Mouse (Mus musculus) neural tube, embryonic 12.5 days (tissue): ENCODE measurements around the gene C1qa. TPM values are rescaled to one million over a fixed set of nuclear protein-coding genes. Genes with fewer than 3 reads are reported as not detected.
A peak's percentile ranks its signal among the peaks of the same experiment; 100 is the strongest.

Experiments used
- ATAC-seq: fragments of 200-750 bp; cut with Nextera tagmentation; 2 replicates; pipeline ENCODE4 v1.8.0; 2017; ENCODE audit warnings: low read depth, mild to moderate bottlenecking, moderate TSS enrichment, moderate library complexity; ENCODE audit not compliant: low FRiP score
- H3K27ac ChIP-seq: fragments of 300-500 bp; sonication (generic); 2 replicates; pipeline ENCODE4 v1.5.1; 2016
- H3K27me3 ChIP-seq: fragments of 300-500 bp; sonication (generic); replicated peaks from 2 replicates; pipeline ENCODE4 v1.6.1; 2016; ENCODE audit warnings: mild to moderate bottlenecking
- H3K36me3 ChIP-seq: fragments of 300-500 bp; sonication (generic); 2 replicates; pipeline ENCODE4 v1.6.1; 2016; ENCODE audit warnings: mild to moderate bottlenecking
- H3K4me1 ChIP-seq: fragments of 300-500 bp; sonication (generic); 2 replicates; pipeline ENCODE4 v1.6.1; 2016
- H3K4me2 ChIP-seq: fragments of 300-500 bp; sonication (generic); replicated peaks from 2 replicates; pipeline ENCODE4 v1.6.1; 2016; ENCODE audit warnings: mild to moderate bottlenecking
- H3K4me3 ChIP-seq: fragments of 300-500 bp; sonication (generic); 2 replicates; pipeline ENCODE4 v1.5.1; 2016
- H3K9ac ChIP-seq: fragments of 300-500 bp; sonication (generic); 2 replicates; pipeline ENCODE4 v1.6.1; 2016; ENCODE audit warnings: mild to moderate bottlenecking
- H3K9me3 ChIP-seq: fragments of 300-500 bp; sonication (generic); 2 replicates; pipeline ENCODE4 v1.6.1; 2016; ENCODE audit warnings: mild to moderate bottlenecking
- WGBS: fragments of 180-500 bp; shearing (Covaris S2); methylation state at CpG from one replicate; pipeline ENCODE4 v1.1.7; 2016; 5-methylcytosine and 5-hydroxymethylcytosine counted together
- polyA plus RNA-seq: library from polyadenylated mRNA; unstranded; fragments of >200 nt; fragmentation: Nextera tagmentation; extraction: Ambion mirVana; gene quantifications from 2 replicates; pipeline ENCODE4 v1.2.1, GENCODE M21; 2016

Gene C1qa
- polyA plus RNA-seq, 1 experiment from 2014 or later = 21.0 TPM

GRCm38 (mm10) chr4:136875012-136875411 lies 23.6 kb downstream of the C1qa start:
- no peak for ATAC-seq
- Histone ChIP-seq H3K27ac (no peak overlapping the region), H3K9me3 (no peaks in the 10 kb centered on the region), H3K4me2 (no peak overlapping the region), H3K27me3 (no peaks in the 10 kb centered on the region), H3K4me3 (no peak overlapping the region), H3K4me1 (no peaks in the 10 kb centered on the region), H3K36me3 (no peaks in the 10 kb centered on the region), H3K9ac (no peak overlapping the region)
- 90% methylated on average over 14 of the region's 14 CpGs for WGBS

GRCm38 (mm10) chr4:136868371-136868770 lies 30.2 kb downstream of the C1qa start:
- no peak overlapping the region for H3K9ac ChIP-seq
- no peak for ATAC-seq

GRCm38 (mm10) chr4:136867690-136868345 lies 30.8 kb downstream of the C1qa start:
- peak; percentile 39 for ATAC-seq
- Histone ChIP-seq H3K27ac (0 out of 2 replicates have a peak overlapping the region, but pooled peaks have one; percentile 32), H3K4me2 (peak overlapping the region; percentile 14; the same call in 1 of the 2 replicates), H3K4me3 (no peak overlapping the region), H3K36me3 (no peaks in the 10 kb centered on the region), H3K9ac (no peak overlapping the region), H3K9me3 (no peaks in the 10 kb centered on the region), H3K4me1 (peaks cover 36% of the 10 kb centered on the region), H3K27me3 (no peaks in the 10 kb centered on the region)
- WGBS = 17% methylated on average over 12 of the region's 12 CpGs

More at GRCm38 (mm10) chr4:136868371-136868770, 30.2 kb downstream of the C1qa start:
- Histone ChIP-seq H3K4me2 (no peak overlapping the region), H3K27me3 (no peaks in the 10 kb centered on the region), H3K4me1 (peaks cover 31% of the 10 kb centered on the region), H3K27ac (no peak overlapping the region), H3K36me3 (no peaks in the 10 kb centered on the region), H3K9me3 (no peaks in the 10 kb centered on the region), H3K4me3 (no peak overlapping the region)
- 88% methylated on average over 6 of the region's 6 CpGs for WGBS

- Histone ChIP-seq H3K36me3 (no peaks in the 10 kb centered on the region), H3K4me1 (peaks cover 51% of the 10 kb centered on the region), H3K27ac (peak overlapping the region; percentile 67), H3K27me3 (no peaks in the 10 kb centered on the region), H3K9me3 (no peaks in the 10 kb centered on the region), H3K9ac (no peak overlapping the region), H3K4me3 (no peak overlapping the region), H3K4me2 (peak overlapping the region; percentile 43)
- ATAC-seq = 0 out of 2 replicates have a peak, but pooled peaks have one; percentile 18
- 48% methylated on average over 5 of the region's 5 CpGs for WGBS
Observed at GRCm38 (mm10) chr4:136865531-136865930, 33.1 kb downstream of the C1qa start.

GRCm38 (mm10) chr4:136864751-136865470 lies 33.7 kb downstream of the C1qa start:
- Histone ChIP-seq H3K27ac (peak overlapping the region; percentile 67), H3K4me2 (peak overlapping the region; percentile 43), H3K4me3 (no peak overlapping the region), H3K9ac (no peak overlapping the region), H3K27me3 (no peaks in the 10 kb centered on the region), H3K4me1 (peaks cover 51% of the 10 kb centered on the region), H3K9me3 (no peaks in the 10 kb centered on the region), H3K36me3 (no peaks in the 10 kb centered on the region)
- ATAC-seq = peak; percentile 61; the same call in 1 of the 2 replicates
- 6% methylated on average over 15 of the region's 15 CpGs for WGBS

GRCm38 (mm10) chr4:136863517-136863916 lies 35.1 kb downstream of the C1qa start:
- H3K27ac ChIP-seq = no peak overlapping the region
- no peak overlapping the region for H3K4me2 ChIP-seq
- H3K27me3 ChIP-seq = no peaks in the 10 kb centered on the region
- H3K36me3 ChIP-seq = no peaks in the 10 kb centered on the region
- H3K9me3 ChIP-seq = no peaks in the 10 kb centered on the region
- no peak overlapping the region for H3K9ac ChIP-seq
- WGBS = 46% methylated on average over 9 of the region's 9 CpGs
- ATAC-seq = no peak
- H3K4me3 ChIP-seq = no peak overlapping the region
- peaks cover 51% of the 10 kb centered on the region for H3K4me1 ChIP-seq

GRCm38 (mm10) chr4:136862411-136862810 lies 36.2 kb downstream of the C1qa start:
- no peak for ATAC-seq
- Histone ChIP-seq H3K9me3 (no peaks in the 10 kb centered on the region), H3K27ac (0 out of 2 replicates have a peak overlapping the region, but pooled peaks have one; percentile 51), H3K36me3 (no peaks in the 10 kb centered on the region), H3K27me3 (no peaks in the 10 kb centered on the region), H3K4me2 (0 out of 2 replicates have a peak overlapping the region, but pooled peaks have one; percentile 28), H3K4me1 (peaks cover 42% of the 10 kb centered on the region), H3K4me3 (no peak overlapping the region), H3K9ac (no peak overlapping the region)
- 67% methylated on average over 2 of the region's 2 CpGs for WGBS

- no peaks in the 10 kb centered on the region for H3K27me3 ChIP-seq
- H3K9me3 ChIP-seq = no peaks in the 10 kb centered on the region
- ATAC-seq = no peak
- peak overlapping the region; percentile 28; the same call in 1 of the 2 replicates for H3K4me2 ChIP-seq
- H3K27ac ChIP-seq = peak overlapping the region; percentile 51; the same call in 1 of the 2 replicates
- H3K4me1 ChIP-seq = peaks cover 37% of the 10 kb centered on the region
- no peak overlapping the region for H3K4me3 ChIP-seq
- 0 out of 2 replicates have a peak overlapping the region, but pooled peaks have one; percentile 36 for H3K9ac ChIP-seq
- WGBS = 1% methylated on average over 17 of the region's 17 CpGs
- no peaks in the 10 kb centered on the region for H3K36me3 ChIP-seq
Observed at GRCm38 (mm10) chr4:136861806-136862205, 36.8 kb downstream of the C1qa start.

- H3K4me1 ChIP-seq = peaks cover 31% of the 10 kb centered on the region
- ATAC-seq = no peak
- WGBS = 85% methylated on average over 7 of the region's 7 CpGs
- H3K4me2 ChIP-seq = no peak overlapping the region
- no peak overlapping the region for H3K27ac ChIP-seq
- no peaks in the 10 kb centered on the region for H3K9me3 ChIP-seq
- H3K36me3 ChIP-seq = no peaks in the 10 kb centered on the region
- no peaks in the 10 kb centered on the region for H3K27me3 ChIP-seq
- no peak overlapping the region for H3K4me3 ChIP-seq
- no peak overlapping the region for H3K9ac ChIP-seq
Observed at GRCm38 (mm10) chr4:136860022-136860421, 38.6 kb downstream of the C1qa start.

- Histone ChIP-seq H3K4me1 (no peaks in the 10 kb centered on the region), H3K36me3 (no peaks in the 10 kb centered on the region), H3K27me3 (no peaks in the 10 kb centered on the region), H3K9ac (no peak overlapping the region), H3K9me3 (no peaks in the 10 kb centered on the region), H3K4me3 (no peak overlapping the region), H3K4me2 (no peak overlapping the region), H3K27ac (no peak overlapping the region)
- ATAC-seq = no peak
- 27% methylated on average over 6 of the region's 6 CpGs for WGBS
Observed at GRCm38 (mm10) chr4:136855081-136855480, 43.5 kb downstream of the C1qa start.

GRCm38 (mm10) chr4:136852989-136853388 lies 45.6 kb downstream of the C1qa start:
- 76% methylated on average over 12 of the region's 12 CpGs for WGBS
- ATAC-seq = no peak
- Histone ChIP-seq H3K36me3 (no peaks in the 10 kb centered on the region), H3K27ac (no peak overlapping the region), H3K9ac (no peak overlapping the region), H3K27me3 (no peaks in the 10 kb centered on the region), H3K9me3 (no peaks in the 10 kb centered on the region), H3K4me2 (no peak overlapping the region), H3K4me1 (no peaks in the 10 kb centered on the region), H3K4me3 (no peak overlapping the region)

- Histone ChIP-seq H3K27ac (no peak overlapping the region), H3K27me3 (no peaks in the 10 kb centered on the region), H3K4me3 (no peak overlapping the region), H3K4me2 (no peak overlapping the region), H3K9ac (no peak overlapping the region), H3K4me1 (no peaks in the 10 kb centered on the region), H3K36me3 (no peaks in the 10 kb centered on the region), H3K9me3 (no peaks in the 10 kb centered on the region)
- 68% methylated on average over 5 of the region's 5 CpGs for WGBS
- ATAC-seq = no peak
Observed at GRCm38 (mm10) chr4:136852119-136852518, 46.5 kb downstream of the C1qa start.
